Mouse (Mus musculus) liver, embryonic 14.5 days (tissue): Measurements from ENCODE around the gene Atg4d.
A peak's percentile ranks its signal among the peaks of the same experiment; 100 is the strongest.

Source experiments
- CTCF ChIP-seq: IDR thresholded peaks from 2 replicates; pipeline ENCODE4 v1.5.1; 2016; ENCODE audit warnings: antibody characterized with exemption, low read depth, control low read depth
- EP300 ChIP-seq: IDR thresholded peaks from 2 replicates; pipeline ENCODE4 v1.6.1; 2016; ENCODE audit warnings: antibody characterized with exemption, low read depth

DNA sequence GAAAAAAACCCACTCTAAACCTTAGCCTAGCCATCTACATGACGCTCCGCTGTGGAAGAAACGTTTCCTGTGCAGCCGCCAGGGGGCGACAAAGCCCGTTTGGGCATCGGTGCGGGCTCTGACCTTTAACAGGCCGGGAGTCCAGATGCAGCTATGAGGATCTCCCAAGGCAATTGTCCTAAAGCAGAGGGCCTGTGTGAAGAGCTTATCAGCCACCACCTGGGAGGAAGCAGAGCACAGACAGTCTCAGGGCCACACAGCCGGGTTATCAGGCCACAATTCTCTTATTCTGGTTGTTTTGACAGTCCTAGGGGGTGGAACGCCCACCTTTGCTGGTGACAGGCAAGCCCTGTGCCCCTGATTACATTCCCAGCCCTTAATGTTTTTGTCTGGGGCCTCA is 48.3 kb downstream of the Atg4d start:
- TF ChIP-seq CTCF, result peak; percentile 99
- peak; percentile 78 for TF ChIP-seq EP300
